Mouse (Mus musculus) right cerebral cortex, postnatal 25 days (tissue): Measurements from ENCODE around the gene Nudt16l1.

Experiments
- DNase-seq: peaks from one replicate; pipeline ENCODE4 v3.0.0; 2022

Gene Nudt16l1

DNA sequence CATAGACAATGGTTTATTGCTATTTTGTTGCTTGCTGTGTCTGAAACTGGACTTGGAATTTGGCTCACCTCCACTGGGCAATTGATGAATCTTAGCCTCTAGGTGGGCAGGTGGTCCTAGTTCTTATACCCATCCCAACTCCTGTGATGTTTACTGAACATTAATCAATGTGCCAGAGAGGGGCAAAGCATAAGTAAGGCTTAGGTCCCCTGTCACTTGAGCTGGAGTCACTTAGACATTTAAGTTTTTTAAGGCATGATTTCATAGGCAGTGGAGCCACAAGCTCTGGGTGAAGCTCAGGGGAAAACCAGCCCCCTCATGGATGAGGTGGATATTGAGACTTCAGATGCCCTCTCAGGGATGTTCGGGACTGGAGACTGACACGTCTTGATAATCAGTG lies at the start of gene Nudt16l1:
Nudt16l1 (plus strand) TSS at position 301 of the 400 bp plus-strand sequence.
- DNase-seq, result no peak

DNA sequence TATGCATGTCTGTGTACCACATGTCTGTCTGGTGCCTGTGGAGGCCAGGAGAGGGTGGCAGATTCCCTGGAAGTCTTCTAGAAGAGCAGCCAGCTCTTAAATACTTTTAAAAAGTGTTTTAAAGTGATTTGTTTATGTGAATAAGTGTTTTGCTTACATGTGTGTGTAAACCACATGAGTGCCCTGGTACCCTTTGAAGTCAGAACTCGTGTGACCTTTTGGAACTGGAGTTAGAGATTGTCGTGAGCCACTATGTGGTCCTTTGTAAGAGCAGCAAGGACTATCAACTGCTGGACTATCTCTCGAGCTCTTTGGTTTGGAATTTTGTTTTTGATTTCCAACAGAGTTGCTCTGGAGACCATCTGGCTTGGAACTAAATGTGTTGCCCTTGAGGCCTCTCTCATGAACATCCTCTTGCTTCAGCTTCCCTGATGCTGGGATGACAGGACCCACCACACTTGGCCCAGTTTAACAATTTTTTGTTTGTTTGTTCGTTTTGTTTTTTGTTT lies 48.3 kb upstream of the Nudt16l1 start:
- no peak for DNase-seq

DNA sequence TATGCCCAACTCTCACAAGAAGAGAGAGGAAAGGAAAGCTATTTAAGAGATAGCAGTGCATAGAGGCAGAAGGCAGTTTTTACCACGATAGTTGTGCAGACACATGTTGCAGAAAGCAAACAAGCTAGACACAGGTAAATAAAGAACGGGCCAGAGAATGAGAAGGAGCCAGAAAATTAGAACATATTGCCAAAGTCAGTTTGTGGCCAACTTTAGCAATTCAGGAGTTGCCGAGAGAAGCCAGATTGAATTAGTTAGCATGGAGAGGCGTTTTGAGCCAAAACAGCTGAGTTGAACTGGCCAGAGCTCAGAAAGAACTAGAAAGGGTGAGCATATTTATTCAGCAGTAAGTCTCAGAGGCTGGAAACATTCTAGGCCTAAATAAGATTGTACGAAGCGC lies 46.4 kb upstream of the Nudt16l1 start:
- DNase-seq, result no peak

DNA sequence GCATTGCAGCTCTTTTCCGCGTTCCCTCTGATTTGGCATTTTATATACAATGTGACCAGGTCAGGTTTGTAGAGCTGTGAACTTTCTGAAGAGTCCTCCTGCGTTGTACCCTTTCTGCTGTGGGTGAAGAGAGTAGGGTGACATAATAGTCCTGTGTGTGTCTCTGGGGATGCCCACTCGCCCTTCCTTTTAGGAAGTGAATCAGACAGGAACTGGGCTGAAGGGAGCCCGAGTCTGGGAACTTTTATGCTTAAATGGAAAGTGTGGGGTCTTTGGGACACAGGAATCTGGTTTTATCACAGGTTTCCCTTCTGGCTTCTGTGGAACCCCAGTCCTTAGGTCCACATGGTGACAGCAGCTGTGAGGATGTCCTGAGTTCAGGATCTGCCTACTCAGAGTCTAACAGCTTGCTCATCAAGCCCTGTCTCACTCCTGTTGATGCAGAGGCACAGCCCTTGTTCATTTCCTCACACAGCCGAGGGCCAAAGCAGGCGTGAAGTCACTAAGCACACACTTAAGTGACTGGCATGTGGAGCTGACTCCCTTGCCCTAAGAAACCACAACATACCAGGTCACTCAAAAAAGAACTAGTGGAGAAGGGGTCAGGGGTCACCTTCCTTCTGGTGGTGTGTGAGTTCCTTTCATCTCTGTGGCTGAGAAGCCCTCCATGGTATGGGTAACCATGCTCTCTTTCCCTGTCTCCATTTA lies 44.2 kb upstream of the Nudt16l1 start:
- DNase-seq, result no peak

DNA sequence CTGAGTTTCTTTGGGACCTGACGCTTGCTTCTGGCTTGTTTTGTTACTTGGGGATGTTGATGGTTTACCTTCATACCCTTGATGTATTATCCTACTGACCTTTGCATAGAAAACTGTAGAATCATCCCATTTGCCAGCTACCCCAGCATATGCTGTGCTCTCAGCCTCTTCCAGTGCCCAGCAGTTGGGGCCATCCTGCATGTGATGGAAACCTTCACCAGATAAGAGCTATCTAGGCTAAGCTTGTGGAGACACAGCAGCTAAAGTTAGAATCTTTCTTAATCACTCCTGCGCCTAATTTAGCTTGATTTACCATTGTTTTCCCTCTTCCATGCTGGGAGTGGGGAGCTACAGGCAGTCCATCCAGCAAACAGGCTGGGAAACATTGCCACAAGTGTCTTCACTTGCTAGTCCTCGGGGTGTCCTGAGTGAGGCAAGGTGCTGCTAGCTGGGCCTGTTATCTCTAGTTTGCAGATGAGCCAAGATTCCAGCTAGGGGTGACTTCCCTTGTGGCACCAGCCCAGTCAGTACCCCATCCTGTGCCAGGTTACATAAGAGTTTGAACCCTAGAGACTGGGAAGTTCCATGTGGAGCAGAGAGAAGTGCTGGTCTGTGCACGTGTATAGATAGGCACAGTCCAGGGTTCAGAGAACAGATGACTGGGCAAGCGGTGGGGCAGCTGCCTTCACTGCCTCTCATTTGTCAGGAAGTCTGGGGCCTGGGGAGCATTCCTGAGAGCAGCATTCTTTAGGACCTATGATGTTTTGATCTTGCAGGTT lies 42.1 kb upstream of the Nudt16l1 start:
- DNase-seq, result no peak

DNA sequence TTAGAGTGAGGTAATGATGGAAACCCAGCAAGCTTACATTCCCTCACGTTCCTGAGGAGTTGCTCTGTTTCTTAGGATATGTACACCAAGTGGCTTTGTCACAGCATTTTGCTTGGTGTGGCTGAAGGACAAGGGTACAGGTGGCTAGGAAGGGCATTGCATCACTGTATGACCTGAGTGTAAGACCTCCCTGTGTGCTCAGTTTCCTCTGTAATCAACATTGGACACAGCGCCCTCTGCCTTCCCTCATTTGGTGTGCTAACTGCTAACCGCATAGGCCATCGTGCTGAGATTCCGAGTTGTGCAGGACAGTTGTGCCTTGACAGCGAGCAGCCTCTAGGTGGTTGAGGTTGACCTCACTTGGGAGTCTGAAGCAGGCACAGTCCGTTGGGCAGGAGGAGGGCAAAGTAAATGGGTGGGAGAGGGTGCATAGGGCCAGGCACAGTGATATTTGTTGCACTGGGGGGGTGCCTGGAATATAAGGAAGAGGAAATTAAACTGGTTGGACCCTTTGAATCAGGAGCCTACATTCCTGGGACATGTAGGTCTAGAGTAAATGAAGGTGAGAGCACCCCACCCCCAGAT lies 41.3 kb upstream of the Nudt16l1 start:
- no peak for DNase-seq

DNA sequence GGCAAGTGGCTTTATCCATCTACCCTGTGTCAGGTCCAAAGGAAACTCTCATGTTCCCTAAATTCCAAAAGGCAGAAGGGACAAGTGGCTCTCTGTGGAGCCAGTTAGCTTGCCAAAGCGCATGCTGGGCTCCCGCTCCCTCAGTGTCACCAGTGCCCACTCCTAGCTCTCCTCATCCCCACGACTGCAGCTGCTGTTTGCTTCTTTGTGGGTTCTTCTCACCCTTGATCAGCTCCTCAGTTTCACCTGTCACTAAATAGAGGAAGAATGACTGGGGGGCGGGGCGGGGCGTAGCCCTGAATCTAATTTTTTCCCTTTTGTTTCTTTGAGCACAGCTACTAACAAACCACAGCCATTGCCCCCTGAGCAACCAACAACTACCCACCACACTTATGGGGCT lies 39.7 kb upstream of the Nudt16l1 start:
- no peak for DNase-seq

DNA sequence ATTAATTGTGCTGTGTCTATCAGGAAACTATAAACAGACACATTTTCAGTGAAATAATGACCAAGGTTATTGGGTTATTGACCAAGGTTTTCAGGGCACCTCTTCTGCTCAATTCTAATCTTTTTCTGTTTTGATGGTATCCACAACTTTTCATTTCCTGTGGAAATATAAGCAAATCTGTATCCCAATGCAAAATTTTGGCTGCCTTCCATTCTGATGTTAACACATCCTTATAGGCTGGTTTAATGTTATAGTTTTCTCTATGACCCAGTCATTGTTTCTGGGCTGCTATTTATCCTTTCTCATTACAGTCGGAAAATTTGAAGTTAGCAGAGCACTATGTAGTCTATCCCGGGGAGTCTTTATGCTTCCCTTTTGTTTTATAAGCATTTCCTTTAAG lies 38.9 kb upstream of the Nudt16l1 start:
- no peak for DNase-seq

DNA sequence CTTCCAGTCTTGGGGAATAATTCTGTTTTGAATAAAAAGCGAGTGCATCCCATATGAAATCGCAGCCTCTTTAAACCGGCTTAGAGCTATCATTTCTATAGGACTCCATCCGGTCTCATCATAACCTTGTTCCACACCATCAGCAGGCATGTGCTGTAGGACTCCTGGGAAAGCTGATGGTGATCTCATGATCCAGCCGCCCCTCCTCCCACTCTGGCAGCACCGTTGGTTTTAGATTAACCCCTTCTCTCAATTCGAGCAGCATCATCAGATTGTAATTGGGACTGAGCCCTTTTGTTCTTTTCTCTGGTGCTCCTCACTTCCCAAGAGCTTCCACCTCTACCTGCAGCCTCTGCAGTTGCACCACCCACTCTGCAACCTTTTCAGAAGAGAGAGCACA lies 37.4 kb upstream of the Nudt16l1 start:
- no peak for DNase-seq

DNA sequence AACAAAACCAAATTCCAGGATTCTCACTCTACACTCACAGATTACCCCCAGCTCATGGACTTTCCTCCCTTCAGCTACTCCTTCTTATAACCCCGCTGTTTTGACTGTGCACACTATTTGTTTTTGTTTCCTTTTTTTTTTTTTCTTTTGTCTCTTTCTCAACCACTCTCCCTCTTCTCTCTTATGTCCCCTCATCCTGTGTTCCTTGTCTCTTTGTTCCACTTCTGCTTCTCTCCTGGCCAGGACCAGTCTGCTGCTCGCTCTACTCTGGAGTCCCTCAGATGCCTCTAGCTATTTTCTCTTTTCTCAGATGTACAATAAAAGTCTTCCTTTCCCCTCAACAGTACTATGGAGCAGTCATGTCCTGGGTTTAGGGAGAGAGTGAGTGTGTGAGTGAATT lies 36.2 kb upstream of the Nudt16l1 start:
- no peak for DNase-seq

DNA sequence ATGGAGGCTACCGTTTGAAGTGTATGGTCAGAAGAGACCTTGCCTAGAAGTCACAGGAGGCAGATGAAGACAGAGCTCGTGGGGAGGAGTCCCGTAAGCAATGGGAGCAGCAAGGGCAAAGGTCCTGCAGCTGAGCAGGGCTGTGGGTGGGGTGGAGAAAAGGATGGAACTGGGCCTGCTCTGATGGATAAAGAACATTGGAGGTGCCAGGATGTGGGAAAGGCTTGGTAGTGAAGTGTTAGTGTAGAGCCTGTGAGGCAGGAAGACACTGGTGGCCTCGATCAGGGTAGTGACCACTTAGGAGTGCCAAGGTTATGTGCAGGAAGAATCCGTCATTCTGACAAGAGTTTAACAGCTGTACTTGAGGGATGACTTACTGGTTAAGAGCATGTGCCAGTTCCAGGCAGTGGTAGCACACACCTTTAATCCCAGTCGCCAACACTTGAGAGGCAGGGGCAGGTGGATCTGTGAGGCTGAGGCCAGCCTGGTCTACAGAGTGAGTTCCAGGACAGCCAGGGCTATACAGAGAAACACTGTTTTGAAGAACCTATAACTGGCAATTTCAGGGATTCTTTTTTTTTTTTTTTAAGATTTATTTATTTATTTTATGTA lies 35.0 kb upstream of the Nudt16l1 start:
- DNase-seq, result no peak

DNA sequence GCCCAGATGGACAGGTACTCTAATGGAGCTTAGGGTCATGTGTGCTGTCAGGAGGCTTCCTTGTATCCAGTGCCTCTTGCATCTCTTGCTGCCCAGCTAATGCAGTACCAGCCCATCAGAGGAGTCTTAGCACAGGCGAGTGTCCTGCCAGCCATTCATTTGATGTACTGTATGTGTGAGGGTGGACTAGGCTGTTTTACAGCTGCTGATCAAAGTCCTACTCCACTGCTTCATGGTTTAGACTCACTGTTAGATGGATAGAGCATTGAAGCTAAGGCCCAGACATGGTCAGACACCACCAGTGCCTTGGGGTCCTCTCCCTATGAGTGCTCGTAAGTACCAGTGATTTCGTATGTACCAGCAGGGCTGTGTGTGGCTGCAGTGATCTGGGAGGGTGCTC lies 33.7 kb upstream of the Nudt16l1 start:
- DNase-seq, result no peak

DNA sequence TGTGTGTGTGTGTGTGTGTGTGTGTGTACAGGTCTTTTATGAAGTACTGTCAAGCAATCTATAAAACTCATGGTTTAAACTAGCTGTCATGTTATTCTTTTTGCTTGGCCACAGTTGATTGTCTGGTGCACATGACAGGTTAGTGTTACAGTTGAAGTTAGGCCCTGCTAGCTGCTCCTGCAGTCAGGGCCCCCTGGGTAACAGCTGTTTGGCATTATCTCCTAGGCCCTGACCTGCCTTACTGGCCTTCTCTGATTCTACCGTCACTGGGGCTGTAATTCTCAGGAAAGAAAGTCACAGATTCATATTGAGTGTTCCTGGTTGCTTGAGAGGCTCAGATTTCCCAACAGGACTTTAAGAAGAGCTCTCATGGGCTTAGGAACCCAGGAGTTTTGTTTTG lies 33.0 kb upstream of the Nudt16l1 start:
- no peak for DNase-seq

DNA sequence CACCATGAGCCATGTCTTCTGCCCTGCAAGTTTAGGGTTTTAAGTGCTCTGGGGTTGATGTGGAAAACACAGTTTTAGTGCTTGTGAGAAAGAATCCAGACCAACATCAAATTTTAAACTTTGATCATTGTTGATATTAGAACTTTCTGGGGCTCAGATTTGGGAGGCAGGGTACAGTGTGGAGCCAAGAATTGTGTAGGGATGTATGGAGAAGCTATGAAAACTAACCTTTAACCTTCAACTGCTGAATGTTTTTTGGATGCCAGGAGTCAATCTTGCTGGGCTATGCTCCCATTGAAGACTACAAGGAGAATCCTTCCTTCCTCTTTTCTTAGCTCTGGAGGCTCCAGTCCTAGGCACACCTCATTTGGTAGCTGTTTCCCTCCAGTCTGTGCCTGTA lies 32.0 kb upstream of the Nudt16l1 start:
- no peak for DNase-seq

DNA sequence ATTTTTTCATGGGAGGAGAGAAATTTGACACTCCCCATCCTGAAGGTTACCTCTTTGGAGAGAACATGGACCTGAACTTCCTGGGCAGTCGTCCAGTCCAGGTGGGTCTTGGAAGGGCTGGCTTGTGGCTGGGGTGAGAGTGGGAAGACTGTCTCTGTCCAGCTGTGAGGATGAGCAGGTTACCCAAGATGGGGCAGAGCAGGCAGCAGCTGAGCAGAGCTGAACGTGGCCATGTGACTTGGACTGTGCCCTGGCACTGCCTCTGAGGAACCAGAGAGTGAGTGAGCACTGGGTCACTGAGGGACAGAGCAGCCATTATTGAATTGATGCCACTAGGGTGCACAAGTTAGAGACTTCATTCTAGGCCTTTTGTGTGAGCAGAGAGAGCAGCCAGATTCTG lies 31.2 kb upstream of the Nudt16l1 start:
- no peak for DNase-seq

DNA sequence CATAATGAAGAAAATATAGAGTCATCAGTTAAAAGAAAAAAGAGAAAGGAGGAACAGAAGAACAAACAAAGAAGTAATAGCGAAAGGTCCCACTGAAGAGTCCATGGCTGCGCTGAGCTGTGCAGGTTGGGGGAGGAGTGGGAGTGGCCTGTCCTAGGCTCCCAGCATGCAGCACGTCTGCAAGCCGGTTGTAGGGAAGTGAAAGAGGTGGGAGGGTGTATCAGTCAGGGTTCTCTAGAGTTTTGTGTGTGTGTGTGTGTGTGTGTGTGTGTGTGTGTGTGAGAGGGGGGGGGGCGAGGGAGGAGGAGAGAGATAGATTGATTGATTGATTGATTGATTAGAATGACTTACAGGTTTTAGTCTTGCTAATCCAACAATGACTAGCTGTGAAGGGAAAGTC lies 30.6 kb upstream of the Nudt16l1 start:
- DNase-seq, result no peak

DNA sequence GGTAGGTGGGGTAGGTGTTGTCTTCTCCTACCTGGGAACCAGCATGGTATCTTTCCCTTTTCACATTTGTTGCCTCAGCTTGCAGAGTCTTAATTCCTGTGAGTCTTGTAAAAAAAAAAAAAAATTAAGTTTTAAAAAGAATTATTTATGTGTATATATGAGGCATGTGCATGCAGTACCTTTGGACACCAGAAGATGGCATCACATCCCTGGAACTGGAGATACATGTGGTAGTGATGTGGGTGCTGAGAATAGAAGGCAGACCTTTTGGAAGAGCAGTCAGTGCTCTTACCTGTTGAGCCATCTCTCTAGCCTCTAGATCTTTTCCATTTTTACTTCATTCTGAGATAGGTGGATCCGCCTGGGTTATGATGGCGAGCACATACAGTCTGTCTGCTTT lies 28.8 kb upstream of the Nudt16l1 start:
- DNase-seq, result no peak

DNA sequence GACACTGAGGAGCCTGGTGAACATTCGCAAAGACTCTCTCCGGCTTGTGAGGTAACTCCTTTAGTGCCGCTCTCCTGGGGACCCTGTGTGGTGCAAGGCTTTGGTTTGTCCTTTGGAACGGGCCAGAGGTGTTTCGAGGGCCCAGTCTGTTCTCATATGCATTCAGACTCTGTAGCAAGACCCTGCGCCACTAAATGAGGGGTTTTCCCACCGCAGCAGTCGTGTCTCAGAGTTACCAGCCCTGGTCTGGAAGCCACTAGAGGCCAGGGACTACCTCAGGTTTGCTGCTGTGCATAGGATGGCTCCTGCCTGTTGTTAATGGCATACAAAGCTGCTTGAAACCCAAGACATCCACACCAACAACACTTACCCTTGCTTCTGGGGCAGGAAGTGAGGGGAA lies 27.8 kb upstream of the Nudt16l1 start:
- no peak for DNase-seq

DNA sequence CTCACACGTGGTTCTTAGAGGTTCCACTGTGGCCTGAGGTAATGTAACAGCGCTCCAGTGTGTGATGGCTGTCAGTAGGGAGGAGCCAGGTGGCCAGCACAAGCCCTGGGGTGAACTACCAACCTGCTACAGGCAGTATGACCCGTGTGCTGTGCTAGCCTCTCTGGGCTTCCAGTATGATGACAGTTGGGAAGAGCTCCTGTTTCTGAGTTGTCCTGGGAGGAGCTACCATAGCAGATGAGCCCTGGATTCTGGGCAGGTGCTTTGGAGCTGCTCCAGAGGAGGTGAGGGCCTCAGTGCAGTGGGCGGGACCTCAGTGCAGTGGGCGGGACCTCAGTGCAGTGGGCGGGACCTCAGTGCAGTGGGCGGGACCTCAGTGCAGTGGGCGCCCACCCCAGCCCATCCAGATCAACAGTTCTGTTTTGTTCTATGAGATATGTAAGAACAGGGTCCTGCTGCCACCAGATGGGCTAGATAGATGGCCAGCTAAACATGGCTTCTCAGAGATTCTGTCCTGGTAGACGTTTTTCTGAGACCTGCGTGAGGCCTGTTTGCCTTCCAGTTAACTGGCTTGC lies 26.4 kb upstream of the Nudt16l1 start:
- DNase-seq, result no peak

DNA sequence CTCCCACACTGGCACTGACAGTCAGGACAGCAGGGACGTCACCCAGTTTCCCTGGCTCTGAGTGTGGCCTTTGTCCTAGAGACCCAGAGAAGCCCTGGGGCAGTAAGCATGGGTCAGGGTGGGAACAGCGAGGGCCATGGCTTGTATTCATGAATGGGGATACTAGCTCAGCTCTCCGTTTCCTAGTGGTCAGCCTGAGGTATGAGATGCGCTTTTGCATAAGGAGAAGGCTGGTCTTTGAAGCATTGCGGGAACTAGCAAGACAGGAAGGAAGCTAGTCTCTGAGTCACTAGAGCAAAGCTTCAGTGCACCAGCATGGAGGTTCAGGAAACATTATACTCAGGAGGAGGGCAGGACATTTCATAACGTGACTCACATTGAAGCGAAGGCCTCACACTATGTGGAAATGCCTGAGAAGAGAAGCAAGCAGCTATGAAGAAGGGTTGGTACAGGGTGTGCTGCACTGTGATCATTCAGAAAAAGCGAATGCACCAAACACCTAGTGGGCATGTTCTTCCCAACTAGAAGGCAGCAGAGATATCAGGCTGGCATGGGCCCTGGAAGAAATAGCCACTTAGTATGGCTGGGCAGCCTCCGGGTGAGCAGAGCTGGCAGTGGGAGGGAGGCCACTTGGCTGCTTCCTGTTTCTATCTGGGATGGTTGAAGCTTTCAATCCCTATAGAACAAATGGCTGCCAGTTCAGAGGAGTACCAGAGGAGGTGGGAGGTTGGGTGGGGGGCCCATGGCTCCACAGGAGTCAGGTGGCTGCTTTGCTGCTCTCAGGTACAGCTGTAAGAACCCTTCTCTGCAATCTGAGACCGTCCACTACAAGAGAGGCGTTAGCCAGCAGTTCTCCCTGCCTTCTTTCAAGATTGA lies 25.4 kb upstream of the Nudt16l1 start:
- no peak for DNase-seq

DNA sequence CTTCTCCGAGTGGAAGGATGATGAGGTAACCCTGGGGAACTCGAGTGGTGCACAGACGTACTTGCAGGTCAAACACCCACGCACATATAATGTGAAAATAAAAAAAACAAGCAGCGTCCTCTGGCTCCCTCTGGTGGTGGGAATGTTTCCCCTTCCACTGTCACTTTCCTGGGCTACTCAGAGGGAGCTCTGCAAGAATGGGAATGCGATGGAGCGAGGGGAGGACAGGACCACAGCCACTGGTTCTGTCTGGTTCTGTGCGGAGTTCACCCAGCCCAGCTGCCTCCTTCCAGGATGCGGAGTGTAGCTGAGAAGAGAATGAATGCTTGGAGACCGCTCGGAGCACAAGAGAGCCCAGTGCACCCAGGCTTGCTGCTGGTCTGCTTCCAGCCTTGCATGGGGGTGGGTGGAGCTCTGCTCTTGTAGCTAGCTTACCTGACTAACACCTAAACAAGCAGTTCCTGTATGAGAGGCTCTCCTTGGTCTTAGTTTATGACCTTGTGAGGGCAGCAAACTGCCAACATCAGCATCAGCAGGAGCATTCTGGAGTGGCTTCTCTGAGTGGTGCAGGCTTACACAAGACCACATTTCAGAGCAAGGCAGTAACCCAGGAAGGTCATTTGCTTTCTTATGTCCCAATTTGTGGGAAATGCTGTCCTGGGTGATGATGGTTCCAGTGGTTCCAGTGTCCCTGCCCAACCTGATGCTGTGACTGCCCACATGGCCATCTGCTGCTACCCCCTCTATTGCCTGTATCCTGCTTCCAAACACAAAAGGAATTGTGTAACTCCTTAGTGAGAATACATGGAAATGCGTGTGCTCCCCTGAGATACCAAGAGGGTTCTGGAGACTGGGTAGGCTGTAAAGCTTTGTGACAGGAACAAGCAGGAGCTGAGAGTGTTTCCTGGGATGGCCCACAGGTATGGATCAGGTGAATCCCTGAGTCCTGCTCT lies 24.5 kb upstream of the Nudt16l1 start:
- peak; percentile 81 for DNase-seq
